Mouse (Mus musculus) adrenal gland, adult 8-10 months (tissue): ENCODE data around the gene Pglyrp1. TPM values are rescaled to one million over a fixed set of nuclear protein-coding genes. Genes with fewer than 3 reads are reported as not detected.
"Not testable (repeated sequence)": the region's sequence is repeated elsewhere in the genome, so short reads cannot be mapped to it uniquely, and the experiment has no call there.

Source experiments
- DNase-seq: peaks from one replicate; pipeline ENCODE4 v3.0.0; 2022
- total RNA-seq, 4 experiments: library from RNA; stranded (reverse); gene quantifications; 2 replicates each; pipeline ENCODE4 v1.2.4; 2022

The Pglyrp1 gene
- 1 to 10 TPM; 1.3 to 2.8 (median 1.8) TPM for total RNA-seq

GRCm38 (mm10) chr7:18871031-18871430 lies at the start of gene Pglyrp1:
Gene Pglyrp1, plus strand, starts transcription at chr7:18871331.
- not testable (repeated sequence) for DNase-seq

GRCm38 (mm10) chr7:18821507-18821906 lies 49.6 kb upstream of the Pglyrp1 start, which contains the start of gene Psg17:
Gene Psg17, minus strand, starts transcription at chr7:18821607.
- DNase-seq: no peak

- no peak for DNase-seq
Observed at GRCm38 (mm10) chr7:18827792-18828546, 43.2 kb upstream of the Pglyrp1 start.

GRCm38 (mm10) chr7:18828592-18828991 lies 42.5 kb upstream of the Pglyrp1 start:
- no peak for DNase-seq

GRCm38 (mm10) chr7:18829545-18829944 lies 41.6 kb upstream of the Pglyrp1 start:
- DNase-seq: no peak

- DNase-seq: no peak
Observed at GRCm38 (mm10) chr7:18832298-18832697, 38.8 kb upstream of the Pglyrp1 start.

GRCm38 (mm10) chr7:18839865-18840264 lies 31.3 kb upstream of the Pglyrp1 start, which contains the start of gene Mill2:
Gene Mill2, plus strand, starts transcription at chr7:18839966.
- no peak for DNase-seq

- peak; percentile 38 for DNase-seq
Observed at GRCm38 (mm10) chr7:18840386-18841173, 30.6 kb upstream of the Pglyrp1 start.

- DNase-seq: no peak
Observed at GRCm38 (mm10) chr7:18841174-18841567, 30.0 kb upstream of the Pglyrp1 start.

- DNase-seq: no peak
Observed at GRCm38 (mm10) chr7:18844811-18845210, 26.3 kb upstream of the Pglyrp1 start.

- DNase-seq: no peak
Observed at GRCm38 (mm10) chr7:18848395-18848794, 22.7 kb upstream of the Pglyrp1 start.

- DNase-seq: no peak
Observed at GRCm38 (mm10) chr7:18858310-18858916, 12.7 kb upstream of the Pglyrp1 start.

- no peak for DNase-seq
Observed at GRCm38 (mm10) chr7:18862801-18863200, 8.3 kb upstream of the Pglyrp1 start.

GRCm38 (mm10) chr7:18868491-18868890 lies 2.6 kb upstream of the Pglyrp1 start:
- no peak for DNase-seq

- no peak for DNase-seq
Observed at GRCm38 (mm10) chr7:18872014-18872802, 1.1 kb downstream of the Pglyrp1 start.

GRCm38 (mm10) chr7:18872816-18873215 lies 1.7 kb downstream of the Pglyrp1 start:
- DNase-seq: no peak

GRCm38 (mm10) chr7:18873253-18873652 lies 2.1 kb downstream of the Pglyrp1 start:
- no peak for DNase-seq

GRCm38 (mm10) chr7:18875372-18875771 lies 4.2 kb downstream of the Pglyrp1 start:
- no peak for DNase-seq

- DNase-seq: no peak
Observed at GRCm38 (mm10) chr7:18878691-18879090, 7.6 kb downstream of the Pglyrp1 start.

- no peak for DNase-seq
Observed at GRCm38 (mm10) chr7:18883991-18884744, 13.0 kb downstream of the Pglyrp1 start.

- no peak for DNase-seq
Observed at GRCm38 (mm10) chr7:18884745-18885422, 13.8 kb downstream of the Pglyrp1 start.
